Mouse (Mus musculus): ENCODE results near the gene Mob3c. TPM values are rescaled to one million over a fixed set of nuclear protein-coding genes. Genes with fewer than 3 reads are reported as not detected.

The Mob3c gene
- polyA plus RNA-seq, 1 experiment from 2014 or later: 8.1 TPM

DNA sequence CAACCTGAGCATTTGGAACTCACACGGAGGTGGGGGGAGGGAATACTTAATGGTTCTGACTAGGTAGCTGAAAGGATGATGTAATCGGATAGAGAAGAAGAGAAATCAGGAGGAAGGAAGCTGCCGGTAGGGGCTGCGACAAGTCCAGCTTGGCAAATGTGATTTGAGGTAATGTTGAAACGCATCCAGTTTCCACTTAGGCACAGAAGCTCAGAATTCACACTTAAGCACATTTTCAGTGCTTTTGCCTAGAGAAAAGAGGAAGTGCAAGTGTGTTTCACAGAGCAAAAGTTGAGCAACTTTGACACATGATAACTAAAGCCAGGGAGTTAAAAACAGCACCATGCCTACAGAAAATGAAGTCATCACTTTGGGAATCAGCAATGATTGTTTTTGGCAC lies 19.5 kb downstream of the Mob3c start:
- Histone ChIP-seq H3K9ac (ENCODE audit: low read length) (no peak overlapping the region), H3K4me1 (replicated peaks; ENCODE audit: control insufficient read depth, insufficient read depth) (no peaks in the 10 kb centered on the region), H3K27ac (replicated peaks) (no peak overlapping the region), H3K4me2 (replicated peaks; ENCODE audit: low read depth) (no peak overlapping the region), H3K36me3 (ENCODE audit: control insufficient read depth, insufficient read depth, low read length) (no peaks in the 10 kb centered on the region; the same call in 1 of the 2 replicates), H3K9me3 (ENCODE audit: control insufficient read depth, low read length) (no peaks in the 10 kb centered on the region), H3K4me3 (ENCODE audit: low read depth, low read length) (no peak overlapping the region), H3K27me3 (ENCODE audit: control insufficient read depth, insufficient read depth, low read length) (no peaks in the 10 kb centered on the region)
- ATAC-seq (ENCODE audit: low FRiP score, low TSS enrichment) (no peak), DNase-seq (ENCODE audit: low spot score) (no peak)
- TF ChIP-seq CTCF (IDR thresholded peaks at IDR 0.05; ENCODE audit: low read depth) (no peak), EP300 (optimal IDR thresholded peaks at IDR 0.05) (no peak)
- 52% methylated on average over 5 of the region's 5 CpGs for WGBS

DNA sequence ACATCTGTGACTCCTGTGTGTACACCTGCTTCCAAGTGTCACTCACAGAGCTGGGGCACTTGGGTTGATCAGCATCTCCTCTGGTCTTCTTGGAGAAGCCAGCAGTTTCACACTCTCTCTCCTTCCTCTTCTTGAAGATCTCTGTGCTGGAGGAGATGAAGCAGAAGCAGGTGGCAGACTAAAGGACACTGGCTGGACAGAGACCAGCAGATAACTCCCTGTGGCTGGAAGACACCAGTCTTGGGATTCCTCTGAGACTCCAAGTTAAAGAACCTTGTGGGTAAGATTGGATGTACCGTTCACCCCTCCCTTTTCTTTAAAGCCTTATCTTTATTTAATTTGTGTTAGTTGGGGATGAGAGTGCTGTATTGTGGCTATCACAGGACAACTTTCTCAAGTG lies 20.2 kb downstream of the Mob3c start:
- Histone ChIP-seq H3K4me3 (ENCODE audit: low read depth, low read length) (no peak overlapping the region), H3K9ac (ENCODE audit: low read length) (no peak overlapping the region), H3K27me3 (ENCODE audit: control insufficient read depth, insufficient read depth, low read length) (no peaks in the 10 kb centered on the region), H3K4me2 (replicated peaks; ENCODE audit: low read depth) (no peak overlapping the region), H3K36me3 (ENCODE audit: control insufficient read depth, insufficient read depth, low read length) (no peaks in the 10 kb centered on the region; the same call in 1 of the 2 replicates), H3K4me1 (replicated peaks; ENCODE audit: control insufficient read depth, insufficient read depth) (no peaks in the 10 kb centered on the region), H3K9me3 (ENCODE audit: control insufficient read depth, low read length) (no peaks in the 10 kb centered on the region), H3K27ac (replicated peaks) (no peak overlapping the region)
- no peak for DNase-seq (ENCODE audit: low spot score)
- no peak for ATAC-seq (ENCODE audit: low FRiP score, low TSS enrichment)
- TF ChIP-seq CTCF (IDR thresholded peaks at IDR 0.05; ENCODE audit: low read depth) (no peak), EP300 (optimal IDR thresholded peaks at IDR 0.05) (no peak)
- WGBS: 93% methylated on average over 1 of the region's 1 CpGs

DNA sequence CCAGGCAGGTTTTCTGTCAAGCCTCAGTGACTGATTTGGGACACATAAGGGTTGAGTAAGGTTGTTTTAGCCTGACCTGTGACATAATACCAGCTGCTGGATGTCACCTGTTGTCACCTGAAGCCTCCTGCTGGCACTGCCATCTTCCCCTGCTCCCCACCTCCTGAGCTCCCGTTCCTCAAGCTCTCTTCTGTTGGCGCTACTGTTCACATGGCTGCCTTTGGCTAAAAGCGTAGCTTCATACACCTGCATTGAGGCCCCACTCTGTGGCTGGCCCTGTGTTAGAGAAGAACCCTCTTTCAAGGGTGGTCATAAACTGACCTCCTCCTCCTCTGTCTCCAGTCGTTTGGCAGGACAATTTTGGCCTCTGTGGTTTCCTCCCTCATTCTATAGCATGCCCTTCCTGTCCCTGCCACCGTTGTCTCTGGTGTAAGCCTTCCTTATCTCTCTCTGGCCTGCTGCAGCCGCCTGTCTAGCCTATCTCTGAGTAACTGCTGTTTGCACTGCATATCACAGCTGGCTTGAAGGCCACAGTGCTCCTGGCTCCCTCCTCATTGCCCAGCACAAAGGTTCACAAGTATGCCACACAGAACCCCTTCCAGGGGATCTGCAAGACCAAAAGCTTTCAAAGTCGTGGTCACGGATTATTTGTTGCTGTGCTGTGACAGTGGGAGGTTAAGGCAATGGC lies 21.2 kb downstream of the Mob3c start:
- Histone ChIP-seq H3K36me3 (ENCODE audit: control insufficient read depth, insufficient read depth, low read length) (no peaks in the 10 kb centered on the region; the same call in 1 of the 2 replicates), H3K4me3 (ENCODE audit: low read depth, low read length) (no peak overlapping the region), H3K9ac (ENCODE audit: low read length) (no peak overlapping the region), H3K4me1 (replicated peaks; ENCODE audit: control insufficient read depth, insufficient read depth) (no peaks in the 10 kb centered on the region), H3K9me3 (ENCODE audit: control insufficient read depth, low read length) (no peaks in the 10 kb centered on the region), H3K4me2 (replicated peaks; ENCODE audit: low read depth) (no peak overlapping the region), H3K27ac (replicated peaks) (no peak overlapping the region), H3K27me3 (ENCODE audit: control insufficient read depth, insufficient read depth, low read length) (no peaks in the 10 kb centered on the region)
- ATAC-seq (ENCODE audit: low FRiP score, low TSS enrichment): peak; percentile 79
- 48% methylated on average over 8 of the region's 8 CpGs for WGBS
- DNase-seq (ENCODE audit: low spot score): peak; percentile 47
- TF ChIP-seq EP300 (optimal IDR thresholded peaks at IDR 0.05) (no peak), CTCF (IDR thresholded peaks at IDR 0.05; ENCODE audit: low read depth) (no peak)

DNA sequence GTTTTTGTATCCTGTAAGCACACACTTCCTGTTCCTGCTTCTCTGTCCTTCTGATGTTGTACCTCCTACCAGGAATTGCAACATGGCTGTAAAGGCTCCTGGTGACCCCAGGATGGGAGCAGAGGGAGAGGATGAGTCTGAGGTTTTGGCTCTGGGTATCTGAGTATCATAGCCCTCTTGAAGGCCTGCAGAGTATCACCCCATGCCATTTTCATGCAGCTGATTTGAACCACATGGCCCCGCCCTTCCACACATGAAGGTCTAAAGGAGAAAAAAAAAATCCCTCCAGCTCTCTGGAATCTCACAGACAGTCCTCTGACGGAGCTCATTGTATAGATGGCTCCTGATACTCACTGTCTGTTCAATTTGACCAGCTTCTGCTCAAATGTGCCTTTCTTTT lies 22.2 kb downstream of the Mob3c start:
- WGBS: 72% methylated on average over 2 of the region's 2 CpGs
- 0 out of 2 replicates have a peak, but pooled peaks have one; percentile 64 for ATAC-seq (ENCODE audit: low FRiP score, low TSS enrichment)
- Histone ChIP-seq H3K36me3 (ENCODE audit: control insufficient read depth, insufficient read depth, low read length) (no peaks in the 10 kb centered on the region; the same call in 1 of the 2 replicates), H3K27ac (replicated peaks) (no peak overlapping the region; the same call in 1 of the 2 replicates), H3K4me1 (replicated peaks; ENCODE audit: control insufficient read depth, insufficient read depth) (no peaks in the 10 kb centered on the region), H3K4me3 (ENCODE audit: low read depth, low read length) (no peak overlapping the region), H3K9ac (ENCODE audit: low read length) (no peak overlapping the region), H3K4me2 (replicated peaks; ENCODE audit: low read depth) (no peak overlapping the region), H3K9me3 (ENCODE audit: control insufficient read depth, low read length) (no peaks in the 10 kb centered on the region), H3K27me3 (ENCODE audit: control insufficient read depth, insufficient read depth, low read length) (no peaks in the 10 kb centered on the region)
- no peak for DNase-seq (ENCODE audit: low spot score)
- TF ChIP-seq EP300 (optimal IDR thresholded peaks at IDR 0.05): no peak
- TF ChIP-seq CTCF (IDR thresholded peaks at IDR 0.05; ENCODE audit: low read depth): no peak

DNA sequence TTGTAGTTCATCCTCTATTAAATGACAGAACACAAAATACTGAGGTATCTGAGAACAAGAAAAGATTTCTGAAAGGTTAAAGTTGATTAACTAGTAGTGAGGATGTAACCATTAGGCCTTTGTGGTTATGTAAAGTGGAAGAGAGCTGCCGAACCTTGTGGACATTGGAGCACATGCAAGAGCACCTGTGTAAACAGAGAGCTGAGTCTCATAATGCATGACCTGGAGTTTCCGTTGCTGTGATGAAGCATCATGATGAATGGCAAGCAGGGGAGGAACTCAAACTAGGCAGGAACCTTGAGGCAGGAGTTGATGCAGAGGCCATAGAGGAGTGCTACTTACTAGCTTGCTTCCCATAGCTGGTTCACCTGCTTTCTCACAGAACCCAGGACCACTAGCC lies 22.7 kb downstream of the Mob3c start:
- Histone ChIP-seq H3K4me3 (ENCODE audit: low read depth, low read length) (no peak overlapping the region), H3K9me3 (ENCODE audit: control insufficient read depth, low read length) (no peaks in the 10 kb centered on the region), H3K27me3 (ENCODE audit: control insufficient read depth, insufficient read depth, low read length) (no peaks in the 10 kb centered on the region), H3K4me2 (replicated peaks; ENCODE audit: low read depth) (no peak overlapping the region), H3K36me3 (ENCODE audit: control insufficient read depth, insufficient read depth, low read length) (no peaks in the 10 kb centered on the region; the same call in 1 of the 2 replicates), H3K9ac (ENCODE audit: low read length) (no peak overlapping the region), H3K4me1 (replicated peaks; ENCODE audit: control insufficient read depth, insufficient read depth) (no peaks in the 10 kb centered on the region), H3K27ac (replicated peaks) (no peak overlapping the region)
- no peak for DNase-seq (ENCODE audit: low spot score)
- ATAC-seq (ENCODE audit: low FRiP score, low TSS enrichment): no peak
- TF ChIP-seq CTCF (IDR thresholded peaks at IDR 0.05; ENCODE audit: low read depth) (no peak), EP300 (optimal IDR thresholded peaks at IDR 0.05) (no peak)
- WGBS: 21% methylated on average over 2 of the region's 2 CpGs

DNA sequence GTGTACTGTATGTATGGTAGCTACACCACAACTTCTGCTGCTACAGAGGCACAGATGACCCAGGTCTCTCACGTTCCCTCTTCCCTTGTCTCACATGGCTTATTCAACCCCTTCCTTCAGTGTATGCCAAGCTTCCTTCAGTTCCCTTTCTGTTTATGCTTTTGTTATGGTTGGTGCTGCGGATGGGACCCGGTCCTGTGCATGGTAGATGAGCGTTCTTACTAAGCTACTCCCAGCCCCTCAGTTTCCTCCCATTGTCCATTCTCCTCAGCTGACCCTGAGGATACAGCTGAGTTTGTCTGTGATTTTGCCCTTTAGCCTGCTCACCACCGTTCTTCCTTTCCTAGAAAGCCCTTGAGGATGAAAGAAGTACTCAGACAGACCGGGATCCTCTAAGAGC lies 23.7 kb downstream of the Mob3c start:
- no peaks in the 10 kb centered on the region for H3K9me3 ChIP-seq (ENCODE audit: control insufficient read depth, low read length)
- no peak overlapping the region for H3K27ac ChIP-seq (replicated peaks)
- H3K4me1 ChIP-seq (replicated peaks; ENCODE audit: control insufficient read depth, insufficient read depth): no peaks in the 10 kb centered on the region
- H3K36me3 ChIP-seq (ENCODE audit: control insufficient read depth, insufficient read depth, low read length): no peaks in the 10 kb centered on the region; the same call in 1 of the 2 replicates
- H3K27me3 ChIP-seq (ENCODE audit: control insufficient read depth, insufficient read depth, low read length): no peaks in the 10 kb centered on the region
- 81% methylated on average over 6 of the region's 6 CpGs for WGBS
- H3K4me3 ChIP-seq (ENCODE audit: low read depth, low read length): no peak overlapping the region
- no peak overlapping the region for H3K9ac ChIP-seq (ENCODE audit: low read length)
- no peak overlapping the region for H3K4me2 ChIP-seq (replicated peaks; ENCODE audit: low read depth)
- ATAC-seq (ENCODE audit: low FRiP score, low TSS enrichment) (no peak), DNase-seq (ENCODE audit: low spot score) (no peak)
- TF ChIP-seq CTCF (IDR thresholded peaks at IDR 0.05; ENCODE audit: low read depth): no peak
